Mouse (Mus musculus) stomach, embryonic 16.5 days (tissue): ENCODE data around the gene Gsdma2. TPM values are rescaled to one million over a fixed set of nuclear protein-coding genes. Genes with fewer than 3 reads are reported as not detected.

ENCODE experiments used
- ATAC-seq: fragments of 200-750 bp; cut with Nextera tagmentation; 2 replicates; pipeline ENCODE4 v1.8.0; 2017; ENCODE audit warnings: moderate number of reproducible peaks, moderate TSS enrichment; ENCODE audit not compliant: insufficient read depth, low FRiP score
- H3K27ac ChIP-seq: fragments of 300-500 bp; sonication (generic); 2 replicates; pipeline ENCODE4 v1.5.1; 2014; ENCODE audit warnings: low read length
- H3K27me3 ChIP-seq: fragments of 300-500 bp; sonication (generic); 2 replicates; pipeline ENCODE4 v1.6.1; 2014; ENCODE audit warnings: low read length, control low read depth, mixed read lengths; ENCODE audit not compliant: control insufficient read depth, insufficient read depth
- H3K36me3 ChIP-seq: fragments of 300-500 bp; sonication (generic); 2 replicates; pipeline ENCODE4 v1.6.1; 2014; ENCODE audit warnings: low read length; ENCODE audit not compliant: control insufficient read depth, insufficient read depth
- H3K4me1 ChIP-seq: fragments of 300-500 bp; sonication (generic); 2 replicates; pipeline ENCODE4 v1.6.1; 2014; ENCODE audit warnings: low read length, control low read depth, mixed read lengths; ENCODE audit not compliant: control insufficient read depth, insufficient read depth
- H3K4me2 ChIP-seq: fragments of 300-500 bp; sonication (generic); 2 replicates; pipeline ENCODE4 v1.6.1; 2014; ENCODE audit warnings: low read depth, low read length, mixed read lengths
- H3K4me3 ChIP-seq: fragments of 300-500 bp; sonication (generic); replicated peaks from 2 replicates; pipeline ENCODE4 v1.5.1; 2014; ENCODE audit warnings: mild to moderate bottlenecking, low read length
- H3K9ac ChIP-seq: fragments of 300-500 bp; sonication (generic); 2 replicates; pipeline ENCODE4 v1.6.1; 2014; ENCODE audit warnings: low read length
- H3K9me3 ChIP-seq: fragments of 300-500 bp; sonication (generic); replicated peaks from 2 replicates; pipeline ENCODE4 v1.6.1; 2016; ENCODE audit warnings: low read length, control low read depth; ENCODE audit not compliant: control insufficient read depth
- WGBS: fragments of 180-500 bp; shearing (Covaris S2); extraction: QIAGEN DNeasy Blood & Tissue Kit; methylation state at CpG from one replicate; pipeline ENCODE4 v1.1.7; 2014; 5-methylcytosine and 5-hydroxymethylcytosine counted together
- polyA plus RNA-seq: library from polyadenylated mRNA; unstranded; fragments of >200 nt; fragmentation: Nextera tagmentation; extraction: Ambion mirVana; gene quantifications from 2 replicates; pipeline ENCODE4 v1.2.1, GENCODE M21; 2015

The Gsdma2 gene
- polyA plus RNA-seq, 1 experiment from 2014 or later = 0.45 TPM

DNA sequence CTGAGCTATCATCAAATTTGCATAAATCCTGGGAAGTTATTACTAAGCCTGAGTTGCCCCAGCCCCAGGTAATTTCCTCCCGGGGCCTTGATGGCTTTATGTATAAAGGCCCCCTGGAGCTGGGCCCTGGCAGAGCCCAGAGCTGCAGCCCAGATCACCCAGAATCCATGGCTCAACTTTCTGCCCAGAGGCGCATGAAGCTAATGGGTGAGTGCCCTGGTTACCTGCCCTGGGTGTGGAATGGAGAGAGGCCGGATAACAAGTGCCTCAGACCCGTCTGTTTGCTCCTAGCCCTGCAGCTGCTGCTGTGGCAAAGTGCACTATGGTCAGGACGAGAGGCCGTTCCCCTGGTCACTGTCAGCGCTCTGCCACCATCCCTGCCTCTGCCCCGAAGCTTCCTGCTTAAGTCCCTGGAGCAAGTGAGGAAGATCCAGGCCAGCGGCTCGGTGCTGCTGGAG is 54.7 kb downstream of the Gsdma2 start, which contains the start of gene Csf3:
Gene Csf3 (plus strand): TSS at position 51 of the 458 bp plus-strand sequence.
- 50% methylated on average over 10 of the region's 10 CpGs for WGBS
- no peaks in the 10 kb centered on the region for H3K4me1 ChIP-seq
- ATAC-seq = no peak

DNA sequence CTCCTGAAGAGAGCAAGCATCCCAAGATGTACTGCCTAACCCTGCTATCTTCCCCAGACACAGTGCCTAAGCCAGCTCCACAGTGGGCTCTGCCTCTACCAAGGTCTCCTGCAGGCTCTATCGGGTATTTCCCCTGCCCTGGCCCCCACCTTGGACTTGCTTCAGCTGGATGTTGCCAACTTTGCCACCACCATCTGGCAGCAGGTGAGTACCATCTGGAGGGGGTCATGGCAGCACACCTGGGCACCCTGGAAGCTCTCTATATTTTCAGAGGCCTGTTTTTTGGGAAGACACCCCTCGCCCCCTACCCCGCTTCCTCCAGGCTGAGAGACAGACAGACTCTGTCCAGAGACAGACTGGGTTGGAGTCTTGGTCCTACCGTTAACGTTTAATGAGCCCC is 55.8 kb downstream of the Gsdma2 start:
- no peaks in the 10 kb centered on the region for H3K27me3 ChIP-seq
- no peak overlapping the region for H3K27ac ChIP-seq
- no peak overlapping the region for H3K9ac ChIP-seq
- no peak overlapping the region for H3K4me2 ChIP-seq
- WGBS = 61% methylated on average over 5 of the region's 5 CpGs
- H3K9me3 ChIP-seq = no peaks in the 10 kb centered on the region
- H3K4me3 ChIP-seq = no peak overlapping the region
- H3K36me3 ChIP-seq = peaks cover 17% of the 10 kb centered on the region; the same call in 1 of the 2 replicates
- ATAC-seq = no peak
- H3K4me1 ChIP-seq = peaks cover 3% of the 10 kb centered on the region

More for the DNA sequence above, 54.7 kb downstream of the Gsdma2 start, which contains the start of gene Csf3:
- H3K9me3 ChIP-seq = no peaks in the 10 kb centered on the region
- no peaks in the 10 kb centered on the region for H3K27me3 ChIP-seq
- H3K36me3 ChIP-seq = peaks cover 7% of the 10 kb centered on the region; the same call in 1 of the 2 replicates
- H3K4me3 ChIP-seq = no peak within 1 kb of the TSS
- H3K4me2 ChIP-seq = no peak within 1 kb of the TSS
- H3K9ac ChIP-seq = no peak within 1 kb of the TSS
- H3K27ac ChIP-seq = no peak within 1 kb of the TSS

DNA sequence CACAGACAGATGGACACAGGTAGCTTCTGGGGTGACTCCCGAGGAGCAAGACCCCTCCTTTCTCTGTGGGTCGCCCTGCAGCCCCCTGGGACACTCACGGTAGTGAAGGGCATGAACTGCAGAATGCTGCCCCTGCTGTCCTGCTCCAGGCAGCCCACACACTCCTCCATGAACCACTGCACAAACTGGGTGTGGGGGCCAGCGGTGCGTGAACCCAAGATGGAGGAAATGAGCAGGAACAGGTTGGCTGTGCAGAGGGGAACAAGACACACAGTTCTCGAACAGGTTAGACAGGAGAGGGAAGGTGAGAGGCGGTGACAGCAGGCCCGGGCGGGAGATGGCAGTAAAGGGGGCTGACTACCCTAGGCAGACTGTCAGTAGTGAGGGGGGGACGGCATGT is 58.5 kb downstream of the Gsdma2 start:
- 84% methylated on average over 10 of the region's 10 CpGs for WGBS
- H3K36me3 ChIP-seq = peaks cover 19% of the 10 kb centered on the region; the same call in 1 of the 2 replicates
- no peak for ATAC-seq

More for the DNA sequence above, 58.5 kb downstream of the Gsdma2 start:
- Histone ChIP-seq H3K27me3 (no peaks in the 10 kb centered on the region), H3K27ac (no peak overlapping the region), H3K4me3 (no peak overlapping the region), H3K9ac (no peak overlapping the region), H3K4me1 (peaks cover 23% of the 10 kb centered on the region), H3K4me2 (no peak overlapping the region), H3K9me3 (no peaks in the 10 kb centered on the region)

Other genes with a start within 250 kb of the Gsdma2 start
- gene Pgap3, start 246.3 kb upstream of the Gsdma2 start, polyA plus RNA-seq = 16.4 and 17.0 TPM in 2 replicates
- gene Erbb2, start 234.3 kb upstream of the Gsdma2 start, polyA plus RNA-seq = 52.1 and 62.2 TPM in 2 replicates
- 152 and 157 TPM in 2 replicates for gene Mien1, start 207.8 kb upstream of the Gsdma2 start, polyA plus RNA-seq
- 44.3 and 53.1 TPM in 2 replicates for gene Grb7, start 200.4 kb upstream of the Gsdma2 start, polyA plus RNA-seq
- 0.31 and 0.54 TPM in 2 replicates for gene Ikzf3, start 100.7 kb upstream of the Gsdma2 start, polyA plus RNA-seq
- 0.18 and 0.19 TPM in 2 replicates for gene Zpbp2, start 95.7 kb upstream of the Gsdma2 start, polyA plus RNA-seq
- gene Ormdl3, start 59.4 kb upstream of the Gsdma2 start, polyA plus RNA-seq = 56.8 and 61.0 TPM in 2 replicates
- gene Lrrc3c, start 48.5 kb upstream of the Gsdma2 start, polyA plus RNA-seq = not detected in 2 replicates
- gene Gm12355, start 21.1 kb upstream of the Gsdma2 start, polyA plus RNA-seq = 0.39 and 1.6 TPM in 2 replicates
- not detected in 2 replicates for gene Gsdma3, start 20.4 kb upstream of the Gsdma2 start, polyA plus RNA-seq
- gene Gsdma, start 17.6 kb downstream of the Gsdma2 start, polyA plus RNA-seq = 3.7 and 8.3 TPM in 2 replicates
- 147 and 157 TPM in 2 replicates for gene Psmd3, start 35.8 kb downstream of the Gsdma2 start, polyA plus RNA-seq
- not detected in 2 replicates for gene Csf3, start 54.5 kb downstream of the Gsdma2 start, polyA plus RNA-seq
- gene Med24, start 82.7 kb downstream of the Gsdma2 start, polyA plus RNA-seq = 42.2 and 44.2 TPM in 2 replicates
- 32.9 and 37.8 TPM in 2 replicates for gene Thra, start 93.9 kb downstream of the Gsdma2 start, polyA plus RNA-seq
- 2.6 and 4.1 TPM in 2 replicates for gene Nr1d1, start 128.6 kb downstream of the Gsdma2 start, polyA plus RNA-seq
- 18.0 and 18.4 TPM in 2 replicates for gene Msl1, start 148.8 kb downstream of the Gsdma2 start, polyA plus RNA-seq
- gene Casc3, start 158.1 kb downstream of the Gsdma2 start, polyA plus RNA-seq = 25.1 and 26.3 TPM in 2 replicates
- 6.5 and 7.8 TPM in 2 replicates for gene Rapgefl1, start 190.0 kb downstream of the Gsdma2 start, polyA plus RNA-seq
- 5.0 and 5.3 TPM in 2 replicates for gene Wipf2, start 216.9 kb downstream of the Gsdma2 start, polyA plus RNA-seq